Mouse (Mus musculus): ENCODE data around the gene Paqr5. TPM values are rescaled to one million over a fixed set of nuclear protein-coding genes. Genes with fewer than 3 reads are reported as not detected.

Gene Paqr5
- polyA plus RNA-seq, 1 experiment from 2014 or later: 2.0 TPM

DNA sequence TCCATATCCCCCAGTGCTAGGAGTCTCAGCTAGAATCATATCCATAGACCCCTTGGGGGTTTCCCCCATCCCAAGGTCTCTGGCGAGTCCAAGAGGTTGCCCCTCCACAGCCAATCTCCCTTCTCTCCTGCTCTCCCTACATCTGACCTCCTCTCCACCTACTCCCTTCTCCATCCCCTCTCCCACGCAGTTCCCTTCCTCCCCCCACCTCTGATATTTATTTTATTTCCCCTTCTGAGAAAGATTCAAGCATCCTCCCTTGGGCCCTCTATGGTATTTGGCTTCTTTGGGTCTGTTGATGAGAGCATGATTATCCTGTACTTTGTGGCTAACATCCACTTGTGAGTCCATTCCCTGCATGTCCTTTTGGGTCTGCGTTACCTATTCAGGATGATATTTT, 118.3 kb downstream of the Paqr5 start:
- ATAC-seq (ENCODE audit: insufficient number of reproducible peaks, insufficient read depth, low FRiP score, low TSS enrichment, low read depth): no peak
- H3K4me3 ChIP-seq (replicated peaks): no peak overlapping the region
- peaks cover 34% of the 10 kb centered on the region for H3K4me1 ChIP-seq (replicated peaks)
- H3K36me3 ChIP-seq: peaks cover 31% of the 10 kb centered on the region
- no peak overlapping the region for H3K4me2 ChIP-seq
- H3K27me3 ChIP-seq: no peaks in the 10 kb centered on the region
- no peaks in the 10 kb centered on the region for H3K9me3 ChIP-seq
- H3K27ac ChIP-seq: no peak overlapping the region
- WGBS: 92% methylated on average over 3 of the region's 3 CpGs
- H3K9ac ChIP-seq (replicated peaks): no peak overlapping the region

DNA sequence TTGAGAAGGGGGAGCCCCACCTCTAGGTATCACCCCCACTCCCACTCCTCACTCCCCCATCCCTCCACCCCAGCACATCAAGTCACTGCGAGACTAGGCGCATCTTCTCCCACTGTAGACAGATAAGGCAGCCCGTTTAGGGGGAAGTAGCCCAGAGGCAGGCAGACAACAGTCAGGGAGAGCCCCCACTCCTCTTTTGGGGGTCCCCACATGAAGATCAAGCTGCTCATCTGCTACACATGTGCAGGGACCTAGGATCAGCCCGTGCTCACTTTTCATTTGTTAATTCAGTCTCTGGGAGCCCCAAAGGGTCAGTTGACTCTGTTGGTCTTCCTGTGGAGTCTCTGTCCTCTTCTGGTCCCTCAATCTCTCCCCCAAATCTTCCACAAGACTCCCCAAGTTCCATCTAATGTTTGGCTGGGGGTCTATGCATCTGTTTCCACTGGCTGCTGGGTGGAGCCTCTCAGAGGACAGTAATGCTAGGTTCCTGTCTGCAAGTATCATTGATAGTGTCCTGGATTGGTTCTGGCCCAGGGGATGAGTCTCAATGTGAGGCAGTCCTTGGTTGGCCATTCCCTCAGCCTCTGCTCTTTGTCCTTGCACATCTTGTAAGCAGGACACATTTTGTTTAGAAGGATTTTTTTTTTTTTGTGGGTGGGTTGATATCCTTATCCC, 118.9 kb downstream of the Paqr5 start:
- 87% methylated on average over 4 of the region's 4 CpGs for WGBS
- H3K4me1 ChIP-seq (replicated peaks): peaks cover 29% of the 10 kb centered on the region
- no peak for ATAC-seq (ENCODE audit: insufficient number of reproducible peaks, insufficient read depth, low FRiP score, low TSS enrichment, low read depth)
- H3K36me3 ChIP-seq: peaks cover 26% of the 10 kb centered on the region
- H3K9me3 ChIP-seq: no peaks in the 10 kb centered on the region
- H3K27me3 ChIP-seq: no peaks in the 10 kb centered on the region
- no peak overlapping the region for H3K4me2 ChIP-seq
- H3K27ac ChIP-seq: no peak overlapping the region
- H3K9ac ChIP-seq (replicated peaks): no peak overlapping the region
- H3K4me3 ChIP-seq (replicated peaks): no peak overlapping the region

DNA sequence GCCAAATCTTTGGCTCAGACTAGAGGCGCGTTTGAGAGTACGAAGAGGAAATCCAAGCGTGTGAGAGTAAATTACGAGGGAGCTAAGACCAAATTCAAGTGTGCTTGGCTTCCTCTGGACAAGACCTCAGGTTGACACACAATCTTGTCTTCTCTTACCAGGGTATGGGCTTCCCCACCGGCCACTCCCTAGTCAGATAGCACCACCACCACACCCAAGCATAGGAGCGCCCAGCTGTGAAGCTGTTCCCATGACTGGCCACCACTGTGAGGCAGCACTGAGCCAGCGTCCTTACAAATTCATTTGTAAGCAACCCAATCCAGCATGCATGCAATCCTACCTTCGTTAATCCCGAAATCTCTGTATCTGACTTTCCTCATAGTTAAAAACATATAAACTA, 119.7 kb downstream of the Paqr5 start:
- ATAC-seq (ENCODE audit: insufficient number of reproducible peaks, insufficient read depth, low FRiP score, low TSS enrichment, low read depth): no peak
- H3K4me3 ChIP-seq (replicated peaks): no peak overlapping the region
- peaks cover 29% of the 10 kb centered on the region for H3K4me1 ChIP-seq (replicated peaks)
- H3K36me3 ChIP-seq: peaks cover 17% of the 10 kb centered on the region
- no peak overlapping the region for H3K4me2 ChIP-seq
- no peak overlapping the region for H3K27ac ChIP-seq
- no peaks in the 10 kb centered on the region for H3K9me3 ChIP-seq
- no peak overlapping the region for H3K9ac ChIP-seq (replicated peaks)
- H3K27me3 ChIP-seq: no peaks in the 10 kb centered on the region
- 65% methylated on average over 10 of the region's 10 CpGs for WGBS

DNA sequence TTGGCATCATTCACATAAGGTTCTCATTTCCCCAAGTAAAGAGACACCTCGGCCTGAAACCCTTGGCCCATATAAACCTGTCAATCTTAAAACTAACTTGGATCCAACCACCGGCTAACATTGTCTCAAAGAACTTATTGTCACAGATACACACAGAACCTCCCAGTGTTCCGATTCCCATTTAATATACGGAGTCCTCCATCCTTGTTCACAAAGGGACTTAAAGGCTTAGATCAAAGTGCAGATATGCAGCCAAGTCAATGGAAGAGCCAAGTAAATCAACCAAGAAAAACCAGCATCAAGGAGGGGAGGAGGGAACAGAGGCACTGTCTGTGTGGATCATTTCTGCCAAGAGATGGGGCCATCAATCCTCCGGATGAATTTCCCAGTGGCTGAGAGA, 121.1 kb downstream of the Paqr5 start:
- Histone ChIP-seq H3K4me2 (no peak overlapping the region), H3K4me3 (replicated peaks) (no peak overlapping the region), H3K27ac (no peak overlapping the region), H3K27me3 (0 out of 2 replicates have a peak, but pooled peaks cover 3% of the 10 kb centered on the region), H3K9me3 (no peaks in the 10 kb centered on the region), H3K4me1 (replicated peaks) (peaks cover 26% of the 10 kb centered on the region), H3K9ac (replicated peaks) (no peak overlapping the region), H3K36me3 (0 out of 2 replicates have a peak, but pooled peaks cover 5% of the 10 kb centered on the region)
- no peak for ATAC-seq (ENCODE audit: insufficient number of reproducible peaks, insufficient read depth, low FRiP score, low TSS enrichment, low read depth)
- WGBS: 49% methylated on average over 5 of the region's 5 CpGs

DNA sequence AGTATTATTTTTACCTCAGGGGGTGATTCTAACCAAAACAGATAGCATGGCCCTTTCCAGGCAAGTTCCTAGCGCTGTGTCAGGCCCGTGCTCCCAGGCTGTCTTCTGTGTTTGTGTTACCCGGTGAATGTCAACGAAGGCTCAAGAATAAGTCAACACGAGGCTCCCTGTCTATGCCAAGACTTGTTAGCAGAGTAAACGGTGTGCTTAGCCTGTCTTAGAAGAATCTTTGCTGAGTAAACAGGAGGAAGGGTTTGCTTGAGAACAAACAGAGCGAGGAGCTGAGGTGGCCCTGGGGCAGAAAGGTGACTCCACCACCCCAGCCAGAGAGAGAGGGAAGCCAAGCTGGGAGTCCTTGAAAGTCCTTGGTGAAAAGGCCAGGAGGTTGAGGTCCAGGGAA, 122.5 kb downstream of the Paqr5 start:
- 63% methylated on average over 7 of the region's 7 CpGs for WGBS
- Histone ChIP-seq H3K36me3 (0 out of 2 replicates have a peak, but pooled peaks cover 4% of the 10 kb centered on the region), H3K4me3 (replicated peaks) (no peak overlapping the region), H3K9me3 (no peaks in the 10 kb centered on the region), H3K27me3 (peaks cover 3% of the 10 kb centered on the region; the same call in 1 of the 2 replicates), H3K4me1 (replicated peaks) (peaks cover 30% of the 10 kb centered on the region), H3K4me2 (no peak overlapping the region), H3K9ac (replicated peaks) (no peak overlapping the region), H3K27ac (no peak overlapping the region)
- no peak for ATAC-seq (ENCODE audit: insufficient number of reproducible peaks, insufficient read depth, low FRiP score, low TSS enrichment, low read depth)

Other genes starting within 250 kb of the Paqr5 start
- 1,045 and 1,109 TPM in 2 replicates for gene Rplp1, start 112.3 kb downstream of the Paqr5 start, polyA plus RNA-seq (2016; fragmentation: Nextera tagmentation; extraction: Ambion mirVana)
- gene Kif23, start 80.1 kb downstream of the Paqr5 start, polyA plus RNA-seq (2016; fragmentation: Nextera tagmentation; extraction: Ambion mirVana): 121 TPM in 2 replicates
- 27.9 and 32.6 TPM in 2 replicates for gene Glce, start 95.8 kb upstream of the Paqr5 start, polyA plus RNA-seq (2016; fragmentation: Nextera tagmentation; extraction: Ambion mirVana)

All from limb, embryonic 12.5 days (tissue).